Mouse (Mus musculus) ES-Bruce4 (cell line): ENCODE results near the gene Tmem258.

ENCODE experiments used
- CTCF ChIP-seq: IDR thresholded peaks from one replicate; pipeline ENCODE4 v1.8.1; 2011; ENCODE audit warnings: low read depth, low read length
- EP300 ChIP-seq: IDR thresholded peaks from 2 replicates; pipeline ENCODE4 v1.6.1; 2011; ENCODE audit warnings: low read depth, low read length; ENCODE audit not compliant: insufficient read depth
- POLR2A ChIP-seq: IDR thresholded peaks from one replicate; pipeline ENCODE4 v1.8.1; 2011; ENCODE audit warnings: low read length; ENCODE audit not compliant: insufficient read depth

- TF ChIP-seq EP300 (no peak), CTCF (no peak), POLR2A (no peak)
Measured at GRCm38 (mm10) chr19:10189022-10189421, 14.8 kb upstream of the Tmem258 start.
